Mouse (Mus musculus) brain, embryonic 14.5 days (tissue): ENCODE measurements at regions not wholly inside any gene's neighbourhood (a gene's known extent, or its start where the extent isn't known, plus 50 kb on each side); places are given as distances from the start of the nearest gene placed in this dataset.

Experiments used
- DNase-seq: peaks from one replicate; pipeline ENCODE4 v3.0.0-alpha.2; 2011; ENCODE audit warnings: low read depth
- CTCF ChIP-seq: fragments of 200-500 bp; IDR thresholded peaks from 2 replicates; pipeline ENCODE4 v1.5.1; 2012; ENCODE audit warnings: inconsistent platforms, mild to moderate bottlenecking, moderate library complexity, borderline replicate concordance; ENCODE audit not compliant: insufficient read depth, insufficient read length; ENCODE audit errors: extremely low read depth
- POLR2A ChIP-seq: fragments of 200-500 bp; IDR thresholded peaks from 2 replicates; pipeline ENCODE4 v1.6.1; 2012; ENCODE audit warnings: mild to moderate bottlenecking, inconsistent platforms, borderline replicate concordance; ENCODE audit not compliant: poor library complexity, insufficient read depth, insufficient read length, severe bottlenecking; ENCODE audit errors: extremely low read depth

GRCm38 (mm10) chr11:18715050-18715850, 303.5 kb downstream of the Meis1 start:
- no peak for TF ChIP-seq CTCF
- no peak for TF ChIP-seq POLR2A
- peak; percentile 80 for DNase-seq

- peak; percentile 47 for DNase-seq
- TF ChIP-seq CTCF (no peak), POLR2A (no peak)
Measured at GRCm38 (mm10) chr11:18714400-18714799, 304.4 kb downstream of the Meis1 start.

DNA sequence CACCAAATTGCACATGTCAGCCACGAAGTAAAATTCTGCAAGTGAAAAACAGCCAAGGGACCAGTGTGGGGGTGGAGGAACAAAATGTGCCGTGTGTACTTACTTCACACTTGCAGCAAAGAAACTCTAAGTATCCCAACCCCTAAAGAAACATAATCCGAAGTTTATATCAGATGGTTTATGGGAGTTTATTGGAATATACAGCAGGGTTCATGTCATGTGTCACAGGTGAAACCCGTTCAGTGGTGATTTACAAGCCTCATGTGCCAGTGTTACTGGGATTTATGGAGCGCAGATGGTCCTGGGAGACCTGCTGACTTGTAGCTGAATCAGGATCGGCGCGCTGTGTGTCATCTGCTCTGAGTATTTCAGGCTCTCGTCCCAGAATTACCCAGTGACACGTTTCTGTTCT, 306.1 kb downstream of the Meis1 start:
- TF ChIP-seq CTCF (no peak), POLR2A (no peak)
- peak; percentile 45 for DNase-seq

DNA sequence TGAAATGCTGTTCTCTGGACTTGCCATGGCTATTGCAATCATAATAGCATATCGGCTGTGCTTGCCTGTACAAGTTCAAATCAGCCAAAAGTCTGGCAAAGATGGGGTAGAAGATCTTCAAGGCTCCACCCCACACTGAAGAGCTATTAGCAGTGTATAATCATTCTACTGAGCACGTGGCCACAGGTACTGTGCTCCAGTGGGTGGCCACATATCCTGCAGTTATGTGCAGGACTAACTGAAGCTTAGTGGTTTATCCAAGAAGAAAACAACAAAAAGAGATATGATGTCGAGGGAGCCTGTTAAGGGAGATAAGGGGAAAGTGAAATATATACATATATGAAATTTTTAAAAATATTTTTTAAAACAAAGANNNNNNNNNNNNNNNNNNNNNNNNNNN, 309.2 kb downstream of the Meis1 start:
- TF ChIP-seq CTCF (no peak), POLR2A (no peak)
- DNase-seq, result no peak

DNA sequence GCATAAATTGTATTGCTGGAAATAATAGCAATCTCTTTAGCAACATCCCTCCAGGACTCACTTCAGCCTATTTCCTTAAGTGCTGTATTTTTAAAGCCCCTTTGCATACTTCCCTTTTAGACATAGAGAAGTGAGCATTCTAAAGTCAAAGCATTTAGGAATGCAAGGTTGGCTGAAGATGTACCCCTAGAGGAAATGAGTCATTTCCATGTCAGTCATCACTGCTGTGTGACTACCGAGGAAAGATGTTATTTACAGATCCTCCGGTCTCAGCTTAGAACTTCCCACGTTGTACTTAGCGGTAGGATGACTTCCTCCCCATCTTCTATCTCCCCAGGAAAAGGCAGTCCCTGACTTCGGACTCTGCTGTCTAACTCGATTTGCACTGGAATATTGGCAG, 337.2 kb downstream of the Meis1 start:
- DNase-seq, result no peak
- TF ChIP-seq POLR2A (no peak), CTCF (no peak)

- no peak for DNase-seq
- TF ChIP-seq CTCF (no peak), POLR2A (no peak)
Measured at GRCm38 (mm10) chr11:18676876-18677275, 341.9 kb downstream of the Meis1 start.

- peak; percentile 35 for DNase-seq
- TF ChIP-seq POLR2A, result no peak
- no peak for TF ChIP-seq CTCF
Measured at GRCm38 (mm10) chr11:18670967-18671366, 347.8 kb downstream of the Meis1 start.

DNA sequence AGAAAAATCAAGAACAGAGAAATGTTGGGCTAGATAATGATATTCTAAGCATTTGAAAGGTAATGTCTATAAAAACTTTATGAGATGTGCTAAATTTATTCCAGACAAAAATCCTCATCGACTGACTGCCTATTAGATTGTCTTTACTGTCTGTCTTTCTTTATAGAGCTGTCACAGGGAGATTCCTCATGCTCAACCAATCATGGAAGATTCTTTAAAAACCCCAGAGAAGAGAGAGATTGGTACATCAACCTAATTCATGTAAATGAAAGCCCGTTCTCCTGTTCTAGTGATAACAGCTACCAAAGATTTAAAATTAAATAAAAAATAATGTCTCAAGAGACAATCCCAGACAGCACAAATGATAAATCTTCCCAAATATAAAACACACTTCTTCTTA, 349.5 kb downstream of the Meis1 start:
- peak; percentile 19 for DNase-seq
- TF ChIP-seq CTCF (no peak), POLR2A (no peak)

GRCm38 (mm10) chr11:18656358-18656757, 362.4 kb downstream of the Meis1 start:
- TF ChIP-seq POLR2A (no peak), CTCF (no peak)

GRCm38 (mm10) chr11:18631975-18632773, 386.6 kb downstream of the Meis1 start:
- no peak for TF ChIP-seq CTCF
- TF ChIP-seq POLR2A, result no peak
- DNase-seq, result no peak

More at GRCm38 (mm10) chr11:18656358-18656757, 362.4 kb downstream of the Meis1 start:
- peak; percentile 80 for DNase-seq

GRCm38 (mm10) chr11:18631570-18631969, 387.2 kb downstream of the Meis1 start:
- no peak for TF ChIP-seq POLR2A
- no peak for TF ChIP-seq CTCF

More at GRCm38 (mm10) chr11:18631570-18631969, 387.2 kb downstream of the Meis1 start:
- DNase-seq, result no peak
